Mouse (Mus musculus): ENCODE data around the gene Filip1l. TPM values are rescaled to one million over a fixed set of nuclear protein-coding genes. Genes with fewer than 3 reads are reported as not detected.

Gene Filip1l
- polyA plus RNA-seq, 1 experiment from 2014 or later: 26.0 TPM

DNA sequence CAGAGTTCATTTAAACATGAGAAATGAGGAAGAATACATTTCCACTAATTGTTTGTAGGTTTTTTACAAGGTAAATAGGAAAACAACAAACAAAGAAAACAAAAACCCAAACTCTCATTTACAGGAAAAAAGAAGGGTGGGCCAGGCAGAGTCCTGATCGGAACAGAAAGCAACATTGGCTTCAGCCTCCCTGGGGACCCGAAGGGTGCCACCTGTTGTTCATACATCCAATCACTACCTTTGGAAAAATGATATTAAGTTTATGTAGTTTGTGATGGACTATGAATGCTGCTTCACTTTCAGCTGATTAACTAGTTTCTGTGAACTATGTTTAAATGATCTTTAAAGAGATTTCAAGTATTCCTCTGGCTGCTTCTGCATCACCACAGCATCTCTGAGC is 198.7 kb downstream of the Filip1l start:
- Histone ChIP-seq H3K9me3 (replicated peaks; ENCODE audit: control insufficient read depth, low read length) (no peaks in the 10 kb centered on the region), H3K4me1 (ENCODE audit: control insufficient read depth, insufficient read depth, low read length) (peaks cover 14% of the 10 kb centered on the region; the same call in 1 of the 2 replicates), H3K9ac (ENCODE audit: low read depth, low read length) (no peak overlapping the region), H3K36me3 (ENCODE audit: control insufficient read depth, insufficient read depth, low read length) (no peaks in the 10 kb centered on the region), H3K27me3 (ENCODE audit: control insufficient read depth, insufficient read depth, low read length) (no peaks in the 10 kb centered on the region), H3K4me3 (ENCODE audit: low read depth, low read length) (no peak overlapping the region), H3K27ac (ENCODE audit: low read depth, low read length) (no peak overlapping the region), H3K4me2 (peak overlapping the region; percentile 59)
- 68% methylated on average over 2 of the region's 2 CpGs for WGBS (ENCODE audit: insufficient replicate concordance)
- ATAC-seq (replicated peaks; ENCODE audit: insufficient number of reproducible peaks, low FRiP score, low TSS enrichment): no peak

GRCm38 (mm10) chr16:57552709-57553108 is 199.8 kb downstream of the Filip1l start:
- Histone ChIP-seq H3K27ac (ENCODE audit: low read depth, low read length) (no peak overlapping the region), H3K4me3 (ENCODE audit: low read depth, low read length) (no peak overlapping the region), H3K9ac (ENCODE audit: low read depth, low read length) (no peak overlapping the region), H3K27me3 (ENCODE audit: control insufficient read depth, insufficient read depth, low read length) (no peaks in the 10 kb centered on the region), H3K4me1 (ENCODE audit: control insufficient read depth, insufficient read depth, low read length) (peaks cover 9% of the 10 kb centered on the region; the same call in 1 of the 2 replicates), H3K9me3 (replicated peaks; ENCODE audit: control insufficient read depth, low read length) (no peaks in the 10 kb centered on the region), H3K4me2 (peak overlapping the region; percentile 29; the same call in 1 of the 2 replicates), H3K36me3 (ENCODE audit: control insufficient read depth, insufficient read depth, low read length) (no peaks in the 10 kb centered on the region)
- 87% methylated on average over 5 of the region's 5 CpGs for WGBS (ENCODE audit: insufficient replicate concordance)
- no peak for ATAC-seq (replicated peaks; ENCODE audit: insufficient number of reproducible peaks, low FRiP score, low TSS enrichment)

DNA sequence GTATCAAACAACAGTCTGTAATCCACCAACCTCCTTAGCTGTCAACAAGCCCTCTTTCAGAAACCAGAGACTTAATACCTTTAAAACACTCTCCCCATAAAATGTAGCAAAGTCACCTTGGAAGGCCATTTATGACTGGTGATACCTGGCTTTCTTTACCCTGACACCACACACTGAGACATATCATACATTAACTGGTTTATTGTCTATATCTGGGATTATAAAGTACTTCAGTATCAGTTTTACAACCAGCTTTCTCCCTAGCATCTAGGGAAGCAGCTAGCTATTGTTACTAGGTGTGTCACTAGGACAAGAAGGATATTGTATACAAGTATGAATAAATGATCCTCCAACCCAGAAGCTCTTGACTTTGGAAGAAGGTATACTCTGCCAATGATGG is 200.3 kb downstream of the Filip1l start:
- Histone ChIP-seq H3K9me3 (replicated peaks; ENCODE audit: control insufficient read depth, low read length) (no peaks in the 10 kb centered on the region), H3K36me3 (ENCODE audit: control insufficient read depth, insufficient read depth, low read length) (no peaks in the 10 kb centered on the region), H3K4me1 (ENCODE audit: control insufficient read depth, insufficient read depth, low read length) (peaks cover 7% of the 10 kb centered on the region; the same call in 1 of the 2 replicates), H3K27ac (ENCODE audit: low read depth, low read length) (no peak overlapping the region), H3K27me3 (ENCODE audit: control insufficient read depth, insufficient read depth, low read length) (no peaks in the 10 kb centered on the region), H3K4me2 (no peak overlapping the region), H3K9ac (ENCODE audit: low read depth, low read length) (no peak overlapping the region), H3K4me3 (ENCODE audit: low read depth, low read length) (no peak overlapping the region)
- no peak for ATAC-seq (replicated peaks; ENCODE audit: insufficient number of reproducible peaks, low FRiP score, low TSS enrichment)

DNA sequence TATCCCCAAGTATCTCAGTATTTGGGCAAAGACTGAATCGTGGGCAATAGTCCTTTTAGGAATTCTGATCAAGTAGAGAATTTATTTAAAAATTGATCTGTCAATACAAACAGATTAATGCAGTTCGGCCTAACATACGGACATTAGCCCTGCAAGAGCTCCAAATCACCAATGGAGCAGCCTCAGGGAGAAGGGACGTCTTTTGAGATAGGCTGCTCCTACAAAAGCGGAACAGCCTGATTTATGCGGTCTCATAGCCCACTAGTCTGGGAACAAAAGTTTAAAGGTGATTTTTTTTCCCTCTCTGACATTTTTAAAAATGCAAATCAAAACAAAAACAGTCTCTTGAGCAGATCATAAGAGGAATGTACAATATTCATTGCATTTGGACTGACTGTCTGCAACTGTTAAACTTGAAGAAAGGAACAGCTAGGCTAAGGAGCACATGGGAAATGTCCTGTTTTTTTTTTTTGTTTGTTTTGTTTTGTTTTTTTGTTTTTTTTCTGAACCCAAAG is 202.1 kb downstream of the Filip1l start:
- H3K4me3 ChIP-seq (ENCODE audit: low read depth, low read length): no peak overlapping the region
- no peak overlapping the region for H3K4me2 ChIP-seq
- no peaks in the 10 kb centered on the region for H3K9me3 ChIP-seq (replicated peaks; ENCODE audit: control insufficient read depth, low read length)
- WGBS (ENCODE audit: insufficient replicate concordance): 82% methylated on average over 6 of the region's 6 CpGs
- no peaks in the 10 kb centered on the region for H3K27me3 ChIP-seq (ENCODE audit: control insufficient read depth, insufficient read depth, low read length)
- ATAC-seq (replicated peaks; ENCODE audit: insufficient number of reproducible peaks, low FRiP score, low TSS enrichment): no peak
- peaks cover 7% of the 10 kb centered on the region; the same call in 1 of the 2 replicates for H3K4me1 ChIP-seq (ENCODE audit: control insufficient read depth, insufficient read depth, low read length)
- H3K9ac ChIP-seq (ENCODE audit: low read depth, low read length): no peak overlapping the region
- no peak overlapping the region for H3K27ac ChIP-seq (ENCODE audit: low read depth, low read length)
- H3K36me3 ChIP-seq (ENCODE audit: control insufficient read depth, insufficient read depth, low read length): no peaks in the 10 kb centered on the region

GRCm38 (mm10) chr16:57555667-57556066 is 202.8 kb downstream of the Filip1l start:
- ATAC-seq (replicated peaks; ENCODE audit: insufficient number of reproducible peaks, low FRiP score, low TSS enrichment): no peak
- H3K9ac ChIP-seq (ENCODE audit: low read depth, low read length): no peak overlapping the region
- no peaks in the 10 kb centered on the region for H3K36me3 ChIP-seq (ENCODE audit: control insufficient read depth, insufficient read depth, low read length)
- no peak overlapping the region for H3K27ac ChIP-seq (ENCODE audit: low read depth, low read length)
- no peak overlapping the region for H3K4me2 ChIP-seq
- no peaks in the 10 kb centered on the region for H3K9me3 ChIP-seq (replicated peaks; ENCODE audit: control insufficient read depth, low read length)
- peaks cover 7% of the 10 kb centered on the region; the same call in 1 of the 2 replicates for H3K4me1 ChIP-seq (ENCODE audit: control insufficient read depth, insufficient read depth, low read length)
- 70% methylated on average over 4 of the region's 4 CpGs for WGBS (ENCODE audit: insufficient replicate concordance)
- H3K27me3 ChIP-seq (ENCODE audit: control insufficient read depth, insufficient read depth, low read length): no peaks in the 10 kb centered on the region
- no peak overlapping the region for H3K4me3 ChIP-seq (ENCODE audit: low read depth, low read length)

- no peaks in the 10 kb centered on the region for H3K36me3 ChIP-seq (ENCODE audit: control insufficient read depth, insufficient read depth, low read length)
- no peaks in the 10 kb centered on the region for H3K27me3 ChIP-seq (ENCODE audit: control insufficient read depth, insufficient read depth, low read length)
- no peak overlapping the region for H3K9ac ChIP-seq (ENCODE audit: low read depth, low read length)
- ATAC-seq (replicated peaks; ENCODE audit: insufficient number of reproducible peaks, low FRiP score, low TSS enrichment): no peak
- H3K9me3 ChIP-seq (replicated peaks; ENCODE audit: control insufficient read depth, low read length): no peaks in the 10 kb centered on the region
- H3K4me2 ChIP-seq: no peak overlapping the region
- 68% methylated on average over 2 of the region's 2 CpGs for WGBS (ENCODE audit: insufficient replicate concordance)
- peaks cover 7% of the 10 kb centered on the region; the same call in 1 of the 2 replicates for H3K4me1 ChIP-seq (ENCODE audit: control insufficient read depth, insufficient read depth, low read length)
- H3K27ac ChIP-seq (ENCODE audit: low read depth, low read length): no peak overlapping the region
- no peak overlapping the region for H3K4me3 ChIP-seq (ENCODE audit: low read depth, low read length)
These were observed 203.4 kb downstream of the Filip1l start for GRCm38 (mm10) chr16:57556244-57556643.

- Histone ChIP-seq H3K4me3 (ENCODE audit: low read depth, low read length) (no peak overlapping the region), H3K4me2 (no peak overlapping the region), H3K4me1 (ENCODE audit: control insufficient read depth, insufficient read depth, low read length) (peaks cover 3% of the 10 kb centered on the region), H3K9ac (ENCODE audit: low read depth, low read length) (no peak overlapping the region), H3K9me3 (replicated peaks; ENCODE audit: control insufficient read depth, low read length) (no peaks in the 10 kb centered on the region), H3K27me3 (ENCODE audit: control insufficient read depth, insufficient read depth, low read length) (no peaks in the 10 kb centered on the region), H3K27ac (ENCODE audit: low read depth, low read length) (no peak overlapping the region), H3K36me3 (ENCODE audit: control insufficient read depth, insufficient read depth, low read length) (no peaks in the 10 kb centered on the region)
- 87% methylated on average over 3 of the region's 3 CpGs for whole genome bisulfite sequencing (ENCODE audit: insufficient replicate concordance)
- no peak for ATAC-seq (replicated peaks; ENCODE audit: insufficient number of reproducible peaks, low FRiP score, low TSS enrichment)
These were observed 205.4 kb downstream of the Filip1l start for GRCm38 (mm10) chr16:57558258-57558657.

GRCm38 (mm10) chr16:57560185-57560584 is 207.3 kb downstream of the Filip1l start:
- peaks cover 7% of the 10 kb centered on the region for H3K4me1 ChIP-seq (ENCODE audit: control insufficient read depth, insufficient read depth, low read length)
- WGBS (ENCODE audit: insufficient replicate concordance): 90% methylated on average over 1 of the region's 1 CpGs
- ATAC-seq (replicated peaks; ENCODE audit: insufficient number of reproducible peaks, low FRiP score, low TSS enrichment): no peak
- no peak overlapping the region for H3K9ac ChIP-seq (ENCODE audit: low read depth, low read length)
- H3K27me3 ChIP-seq (ENCODE audit: control insufficient read depth, insufficient read depth, low read length): no peaks in the 10 kb centered on the region
- no peaks in the 10 kb centered on the region for H3K9me3 ChIP-seq (replicated peaks; ENCODE audit: control insufficient read depth, low read length)
- no peak overlapping the region for H3K4me2 ChIP-seq
- H3K4me3 ChIP-seq (ENCODE audit: low read depth, low read length): no peak overlapping the region
- H3K36me3 ChIP-seq (ENCODE audit: control insufficient read depth, insufficient read depth, low read length): no peaks in the 10 kb centered on the region
- H3K27ac ChIP-seq (ENCODE audit: low read depth, low read length): no peak overlapping the region

DNA sequence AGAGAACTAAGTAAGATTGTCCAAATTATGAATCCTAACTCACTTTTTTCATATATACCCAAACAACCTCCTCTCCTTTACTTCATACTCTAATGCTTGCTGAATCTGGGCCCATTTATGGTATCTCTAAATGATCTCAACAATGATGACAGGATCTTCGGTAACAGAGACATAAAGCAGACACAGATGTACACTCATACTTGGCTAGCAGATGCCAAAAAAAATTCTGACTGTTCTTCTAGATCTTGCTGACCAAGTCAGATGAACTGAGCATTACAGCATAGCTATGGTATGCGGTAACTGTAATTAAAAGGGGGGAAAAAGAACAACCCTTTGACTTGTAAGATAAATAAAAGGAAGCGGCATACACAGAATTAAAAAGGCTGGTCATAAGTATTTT is 210.6 kb downstream of the Filip1l start:
- peaks cover 7% of the 10 kb centered on the region for H3K4me1 ChIP-seq (ENCODE audit: control insufficient read depth, insufficient read depth, low read length)
- H3K4me2 ChIP-seq: no peak overlapping the region
- H3K9ac ChIP-seq (ENCODE audit: low read depth, low read length): no peak overlapping the region
- H3K36me3 ChIP-seq (ENCODE audit: control insufficient read depth, insufficient read depth, low read length): no peaks in the 10 kb centered on the region
- WGBS (ENCODE audit: insufficient replicate concordance): 49% methylated on average over 3 of the region's 3 CpGs
- H3K9me3 ChIP-seq (replicated peaks; ENCODE audit: control insufficient read depth, low read length): no peaks in the 10 kb centered on the region
- no peak overlapping the region for H3K4me3 ChIP-seq (ENCODE audit: low read depth, low read length)
- H3K27me3 ChIP-seq (ENCODE audit: control insufficient read depth, insufficient read depth, low read length): no peaks in the 10 kb centered on the region
- H3K27ac ChIP-seq (ENCODE audit: low read depth, low read length): no peak overlapping the region
- ATAC-seq (replicated peaks; ENCODE audit: insufficient number of reproducible peaks, low FRiP score, low TSS enrichment): no peak; the same call in 1 of the 2 replicates

Data from heart, embryonic 11.5 days (tissue).